Mouse (Mus musculus) lung, postnatal 0 days (tissue): Measurements from ENCODE around the gene Dkkl1.

Source experiments
- CTCF ChIP-seq: IDR thresholded peaks from 2 replicates; pipeline ENCODE4 v1.5.1; 2016; ENCODE audit warnings: antibody characterized with exemption, mild to moderate bottlenecking
- EP300 ChIP-seq: IDR thresholded peaks from 2 replicates; pipeline ENCODE4 v1.6.1; 2016; ENCODE audit warnings: antibody characterized with exemption, mild to moderate bottlenecking, control low read depth

GRCm38 (mm10) chr7:45231192-45231591 lies 19.2 kb upstream of the Dkkl1 start:
- TF ChIP-seq CTCF (no peak), EP300 (no peak)
